Mouse (Mus musculus) naive thymus-derived CD4-positive, alpha-beta T cell, adult 2 months (primary cell): Measurements from ENCODE around the gene Pla2g2d.

ENCODE experiments used
- DNase-seq: peaks from one replicate; pipeline ENCODE4 v3.0.0-alpha.2; 2011; ENCODE audit warnings: low read depth

Pla2g2d gene

DNA sequence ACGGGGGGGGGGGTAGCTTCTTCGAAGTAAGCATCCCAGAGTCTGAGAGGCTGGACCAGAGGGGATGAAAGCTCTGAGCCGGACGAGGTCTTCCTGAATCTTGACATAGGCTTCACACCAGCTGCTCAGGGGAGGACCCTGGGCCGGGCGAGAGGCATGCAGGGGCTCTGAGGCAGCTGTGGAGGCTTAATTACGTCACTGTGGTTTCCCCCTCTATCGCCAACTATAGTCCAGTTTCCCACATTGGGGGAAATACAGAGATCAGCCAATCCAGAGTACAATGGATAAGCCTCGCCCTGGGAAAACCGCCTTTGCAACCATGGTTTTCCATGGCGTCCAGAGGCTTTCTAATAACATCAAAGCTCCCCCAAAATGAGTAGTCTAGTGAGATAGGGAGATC, 51.6 kb downstream of the Pla2g2d start:
- no peak for DNase-seq
